Mouse (Mus musculus) MEL (cell line): ENCODE data around the gene Synj1. TPM values are rescaled to one million over a fixed set of nuclear protein-coding genes. Genes with fewer than 3 reads are reported as not detected.

ENCODE experiments used
- DNase-seq: peaks from one replicate; pipeline ENCODE4 v3.0.0; 2011; ENCODE audit warnings: low read depth, low spot score
- H3K27ac ChIP-seq: 2 replicates; pipeline ENCODE4 v1.5.1; 2012; ENCODE audit warnings: low read depth, mild to moderate bottlenecking, control low read depth, low read length, moderate library complexity; ENCODE audit not compliant: control insufficient read depth
- H3K27me3 ChIP-seq, 2 experiments: fragments of 150-350 bp in 1 of 2; sonication (generic) in 1 of 2; 2 replicates each; pipeline ENCODE4 v1.6.1; 2012; ENCODE audit warnings: low read length in 2 of 2, mild to moderate bottlenecking in 2 of 2, improper control_type of control experiment in 1 of 2, moderate library complexity in 1 of 2; ENCODE audit not compliant: insufficient read depth in 2 of 2, control insufficient read depth in 1 of 2
- H3K36me3 ChIP-seq, 2 experiments: 2 replicates each; pipeline ENCODE4 v1.6.1; 2012 to 2014; ENCODE audit warnings: low read length in 2 of 2, improper control_type of control experiment in 1 of 2, inconsistent platforms in 1 of 2, mild to moderate bottlenecking in 1 of 2; ENCODE audit not compliant: insufficient read depth in 2 of 2, control insufficient read depth in 1 of 2
- H3K4me1 ChIP-seq, 2 experiments: fragments of 150-350 bp in 1 of 2; sonication (generic) in 1 of 2; 2 replicates each; pipeline ENCODE4 v1.6.1; 2012; ENCODE audit warnings: low read length in 2 of 2, improper control_type of control experiment in 1 of 2, mild to moderate bottlenecking in 1 of 2; ENCODE audit not compliant: insufficient read depth in 2 of 2, control insufficient read depth in 1 of 2
- H3K4me3 ChIP-seq, 2 experiments: fragments of 150-350 bp in 1 of 2; sonication (generic) in 1 of 2; 2 replicates each; pipeline ENCODE4 v1.5.1; 2012; ENCODE audit warnings: low read depth in 2 of 2, low read length in 2 of 2, mild to moderate bottlenecking in 2 of 2, moderate library complexity in 2 of 2, control low read depth in 1 of 2, improper control_type of control experiment in 1 of 2; ENCODE audit not compliant: control insufficient read depth in 1 of 2, insufficient read depth in 1 of 2
- H3K79me2 ChIP-seq: 2 replicates; pipeline ENCODE4 v1.6.1; 2012; ENCODE audit warnings: mild to moderate bottlenecking, low read length, moderate library complexity; ENCODE audit not compliant: control insufficient read depth, poor library complexity, insufficient read depth
- H3K9ac ChIP-seq: 2 replicates; pipeline ENCODE4 v1.6.1; 2012; ENCODE audit warnings: low read depth, mild to moderate bottlenecking, control low read depth, low read length, moderate library complexity; ENCODE audit not compliant: control insufficient read depth, poor library complexity, severe bottlenecking
- H3K9me3 ChIP-seq: fragments of 150-350 bp; sonication (generic); replicated peaks from 2 replicates; pipeline ENCODE4 v1.6.1; 2012; ENCODE audit warnings: mild to moderate bottlenecking, low read length, improper control_type of control experiment, moderate library complexity; ENCODE audit not compliant: insufficient read depth
- BHLHE40 ChIP-seq: IDR thresholded peaks from 2 replicates; pipeline ENCODE4 v1.6.1; 2012; ENCODE audit warnings: low read depth, mild to moderate bottlenecking, inconsistent platforms, low read length, improper control_type of control experiment, borderline replicate concordance
- CHD1 ChIP-seq: IDR thresholded peaks from 2 replicates; pipeline ENCODE4 v1.6.1; 2012; ENCODE audit warnings: low read depth, mild to moderate bottlenecking, inconsistent platforms, low read length, improper control_type of control experiment
- CHD2 ChIP-seq: IDR thresholded peaks from 2 replicates; pipeline ENCODE4 v1.6.1; 2011; ENCODE audit warnings: low read length, improper control_type of control experiment
- CTCF ChIP-seq, 3 experiments: IDR thresholded peaks in 2 of 3; conservative IDR thresholded peaks in 1 of 3; 2 replicates each; pipeline ENCODE4 v1.5.1; 2011 to 2012; ENCODE audit warnings: low read length in 3 of 3, low read depth in 2 of 3, mild to moderate bottlenecking in 2 of 3, improper control_type of control experiment in 1 of 3, inconsistent platforms in 1 of 3, mixed read lengths in 1 of 3, moderate library complexity in 1 of 3; ENCODE audit not compliant: control insufficient read depth in 1 of 3, insufficient read depth in 1 of 3, poor library complexity in 1 of 3, severe bottlenecking in 1 of 3
- EP300 ChIP-seq, 2 experiments: IDR thresholded peaks; 2 replicates each; pipeline ENCODE4 v1.6.1; 2011; ENCODE audit warnings: improper control_type of control experiment in 2 of 2, low read length in 2 of 2, low read depth in 1 of 2, mild to moderate bottlenecking in 1 of 2
- ETS1 ChIP-seq: IDR thresholded peaks from 2 replicates; pipeline ENCODE4 v1.6.1; 2012; ENCODE audit warnings: low read depth, mild to moderate bottlenecking, inconsistent platforms, low read length, improper control_type of control experiment, moderate library complexity
- MAZ ChIP-seq: IDR thresholded peaks from 2 replicates; pipeline ENCODE4 v1.6.1; 2012; ENCODE audit warnings: low read depth, mild to moderate bottlenecking, inconsistent platforms, low read length, improper control_type of control experiment
- MEF2A ChIP-seq: IDR thresholded peaks from 2 replicates; pipeline ENCODE4 v1.6.1; 2014; ENCODE audit warnings: low read depth, mild to moderate bottlenecking, inconsistent platforms, low read length, improper control_type of control experiment; ENCODE audit not compliant: poor library complexity, insufficient replicate concordance, severe bottlenecking; ENCODE audit errors: extremely low read depth
- MXI1 ChIP-seq: IDR thresholded peaks from 2 replicates; pipeline ENCODE4 v1.6.1; 2011; ENCODE audit warnings: mild to moderate bottlenecking, low read depth, low read length, improper control_type of control experiment
- MYB ChIP-seq: IDR thresholded peaks from 2 replicates; pipeline ENCODE4 v1.6.1; 2011; ENCODE audit warnings: mild to moderate bottlenecking, low read depth, low read length, improper control_type of control experiment
- NRF1 ChIP-seq: IDR thresholded peaks from 2 replicates; pipeline ENCODE4 v1.6.1; 2014; ENCODE audit warnings: low read depth, mild to moderate bottlenecking, inconsistent platforms, low read length, improper control_type of control experiment, moderate library complexity; ENCODE audit not compliant: poor library complexity, insufficient read depth, severe bottlenecking
- POLR2AphosphoS2 ChIP-seq: IDR thresholded peaks from 2 replicates; pipeline ENCODE4 v1.6.1; 2011; ENCODE audit warnings: low read length, improper control_type of control experiment
- POLR2AphosphoS5 ChIP-seq: IDR thresholded peaks from 2 replicates; pipeline ENCODE4 v1.6.1; 2012; ENCODE audit warnings: low read depth, borderline replicate concordance, mild to moderate bottlenecking, inconsistent platforms, low read length, moderate library complexity, mixed read lengths
- RCOR1 ChIP-seq: IDR thresholded peaks from 2 replicates; pipeline ENCODE4 v1.6.1; 2012; ENCODE audit warnings: low read depth, mild to moderate bottlenecking, inconsistent platforms, low read length, improper control_type of control experiment
- SIN3A ChIP-seq: IDR thresholded peaks from 2 replicates; pipeline ENCODE4 v1.6.1; 2012; ENCODE audit warnings: low read length, improper control_type of control experiment, inconsistent platforms
- SMC3 ChIP-seq: IDR thresholded peaks from 2 replicates; pipeline ENCODE4 v1.6.1; 2011; ENCODE audit warnings: low read depth, low read length, improper control_type of control experiment
- TAL1 ChIP-seq: IDR thresholded peaks from 2 replicates; pipeline ENCODE4 v1.6.1; 2012; ENCODE audit warnings: mild to moderate bottlenecking, inconsistent platforms, low read length, moderate library complexity, mixed read lengths
- TCF12 ChIP-seq: IDR thresholded peaks from 2 replicates; pipeline ENCODE4 v1.6.1; 2014; ENCODE audit warnings: low read depth, mild to moderate bottlenecking, inconsistent platforms, low read length, improper control_type of control experiment, moderate library complexity
- USF2 ChIP-seq, 2 experiments: IDR thresholded peaks; 2 replicates each; pipeline ENCODE4 v1.6.1; 2011 to 2012; ENCODE audit warnings: improper control_type of control experiment in 2 of 2, low read length in 2 of 2, borderline replicate concordance in 1 of 2, inconsistent platforms in 1 of 2, low read depth in 1 of 2, mild to moderate bottlenecking in 1 of 2; ENCODE audit not compliant: insufficient read depth in 1 of 2
- ZC3H11A ChIP-seq: IDR thresholded peaks from 2 replicates; pipeline ENCODE4 v1.6.1; 2012; ENCODE audit warnings: low read depth, mild to moderate bottlenecking, inconsistent platforms, low read length, improper control_type of control experiment
- ZKSCAN1 ChIP-seq: IDR thresholded peaks from 2 replicates; pipeline ENCODE4 v1.6.1; 2012; ENCODE audit warnings: low read depth, mild to moderate bottlenecking, inconsistent platforms, low read length, improper control_type of control experiment, moderate library complexity
- ZNF384 ChIP-seq: IDR thresholded peaks from 2 replicates; pipeline ENCODE4 v1.6.1; 2012; ENCODE audit warnings: low read depth, mild to moderate bottlenecking, inconsistent platforms, low read length, improper control_type of control experiment
- polyA plus RNA-seq, 2 experiments: library from polyadenylated mRNA; stranded (reverse) in 1 of 2; unstranded in 1 of 2; fragments of >175 nt in 1 of 2; fragments of >200 nt in 1 of 2; gene quantifications; 2 replicates each; pipeline versions ENCODE4 v1.2.1 to v1.2.4; 2012; ENCODE audit warnings: low replicate concordance in 2 of 2, low read depth in 1 of 2; ENCODE audit not compliant: insufficient read length in 2 of 2, insufficient read depth in 1 of 2, missing spikeins in 1 of 2
- total RNA-seq: library from RNA; depleted of rRNA; stranded (reverse); fragments of 300-350 nt; gene quantifications from 2 replicates; pipeline ENCODE4 v1.2.3, GENCODE M21; 2012

Gene Synj1
- total and polyA plus RNA-seq, 3 experiments: 5.0 to 34.5 TPM; not detected in 1

DNA sequence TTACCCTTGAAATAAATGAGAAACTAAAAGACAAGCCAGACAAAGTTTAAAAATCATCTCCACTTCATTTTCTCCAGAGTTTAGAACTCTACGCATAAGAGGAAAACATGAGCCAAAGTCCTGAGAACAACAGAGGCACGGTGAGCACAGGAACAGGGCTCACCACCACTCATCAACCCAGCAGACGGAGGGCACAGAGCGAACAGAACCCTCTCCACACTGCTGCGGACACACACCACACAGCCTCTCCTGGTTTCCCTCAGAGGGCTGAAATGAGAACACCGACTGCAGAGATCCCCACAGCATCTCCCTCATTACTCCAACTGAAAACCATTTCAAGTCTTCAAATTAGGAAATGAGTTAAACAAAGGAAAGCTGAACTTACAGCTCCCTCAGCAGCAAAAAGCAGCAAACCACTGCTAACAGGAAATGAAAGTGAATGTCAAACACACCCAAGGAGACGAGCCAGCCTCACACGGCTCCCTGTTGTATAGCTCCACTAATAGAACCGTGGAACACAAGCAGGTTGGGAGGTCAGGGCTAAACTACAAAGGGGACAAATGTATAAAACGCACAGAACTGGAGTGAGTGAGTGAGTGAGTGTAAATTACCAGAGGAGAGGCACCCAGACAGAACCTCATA lies 9.9 kb upstream of the Synj1 start:
- TF ChIP-seq ETS1 (no peak), SMC3 (no peak), MAZ (no peak), TAL1 (no peak), ZC3H11A (no peak), EP300 (IDR thresholded peaks at IDR 0.05; ENCODE audit: low read depth in 1 of 2, low read length in 2 of 2) (no peak), RCOR1 (no peak), CHD2 (no peak), ZNF384 (no peak), CHD1 (no peak), POLR2AphosphoS5 (no peak), USF2 (IDR thresholded peaks at IDR 0.05; ENCODE audit: borderline replicate concordance in 1 of 2, insufficient read depth in 1 of 2, low read depth in 1 of 2, low read length in 2 of 2) (no peak), TCF12 (no peak), BHLHE40 (no peak), MEF2A (no peak), MYB (no peak), CTCF (IDR thresholded peaks at IDR 0.05 in 2 of 3, conservative IDR thresholded peaks at IDR 0.05 in 1 of 3; ENCODE audit: control insufficient read depth in 1 of 3, insufficient read depth in 1 of 3, low read depth in 2 of 3, low read length in 3 of 3, poor library complexity in 1 of 3, severe bottlenecking in 1 of 3) (no peak), MXI1 (no peak), NRF1 (no peak)
- no peak overlapping the region for H3K4me3 ChIP-seq
- H3K27me3 ChIP-seq: no peaks in the 10 kb centered on the region
- no peak for DNase-seq
- no peak overlapping the region for H3K27ac ChIP-seq
- H3K36me3 ChIP-seq: peaks cover 3 to 51% of the 10 kb centered on the region in 2 experiments
- no peak overlapping the region for H3K9ac ChIP-seq
- no peaks in the 10 kb centered on the region for H3K9me3 ChIP-seq
- no peaks in the 10 kb centered on the region for H3K79me2 ChIP-seq
- H3K4me1 ChIP-seq: no peaks in the 10 kb centered on the region; a peak in 1 of 4 replicates

DNA sequence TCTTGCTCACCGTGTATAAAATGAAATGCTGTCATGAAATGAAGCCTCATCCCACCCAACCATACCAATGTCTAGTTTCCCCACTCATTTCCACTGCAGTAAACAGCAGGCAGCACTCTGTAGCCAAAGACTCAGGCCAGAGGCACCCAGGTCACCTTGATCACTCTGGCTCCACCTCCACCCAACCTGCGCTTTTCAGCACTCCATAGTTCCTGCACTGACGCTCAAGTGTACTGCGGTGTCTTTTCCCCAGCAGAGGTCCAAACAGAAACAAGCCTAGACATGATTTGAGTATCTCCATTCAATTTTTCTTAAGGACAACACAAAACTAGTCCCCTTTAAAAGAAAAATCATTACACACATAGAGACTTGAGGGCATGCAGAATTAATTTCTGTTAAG lies 8.4 kb upstream of the Synj1 start:
- Histone ChIP-seq H3K9me3 (no peaks in the 10 kb centered on the region), H3K4me1 (no peaks in the 10 kb centered on the region; a peak in 1 of 4 replicates), H3K4me3 (no peak overlapping the region), H3K36me3 (peaks cover 3 to 50% of the 10 kb centered on the region in 2 experiments), H3K27ac (no peak overlapping the region), H3K9ac (no peak overlapping the region), H3K79me2 (no peaks in the 10 kb centered on the region), H3K27me3 (no peaks in the 10 kb centered on the region)
- no peak for TF ChIP-seq POLR2AphosphoS2
- TF ChIP-seq SIN3A: no peak
- no peak for TF ChIP-seq ZKSCAN1
- DNase-seq: no peak
